Mouse (Mus musculus): ENCODE results near the gene Ttll8.

DNA sequence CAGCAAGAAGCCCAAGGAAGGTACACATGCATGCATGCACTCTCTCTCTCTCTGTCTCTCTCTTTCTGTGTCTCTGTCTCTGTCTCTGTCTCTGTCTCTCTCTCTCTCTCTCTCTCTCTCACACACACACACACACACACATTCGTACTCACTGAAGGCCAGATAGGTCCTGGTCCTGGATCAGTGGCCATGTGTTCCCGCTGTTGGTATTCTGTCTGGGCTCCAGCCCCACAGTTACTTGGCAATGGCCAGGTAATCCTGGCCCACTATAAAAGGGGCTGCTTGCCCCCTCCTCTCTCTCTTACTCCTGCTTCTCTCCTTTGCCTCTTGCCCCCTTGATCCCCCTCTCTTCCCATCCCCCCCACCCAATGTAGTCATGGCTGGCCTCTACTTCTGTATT, 113.1 kb downstream of the Ttll8 start:
- TF ChIP-seq POLR2A (IDR thresholded peaks at IDR 0.05; ENCODE audit: low read depth, low read length) (no peak), CTCF (conservative IDR thresholded peaks at IDR 0.05; ENCODE audit: insufficient read depth, insufficient read length, low read depth, low read length) (no peak)

All from kidney, adult 2 months (tissue).